Mouse (Mus musculus) liver, adult 2 months (tissue): ENCODE data around the gene Cuedc2. TPM values are rescaled to one million over a fixed set of nuclear protein-coding genes. Genes with fewer than 3 reads are reported as not detected.
A peak's percentile ranks its signal among the peaks of the same experiment; 100 is the strongest.

Experiments used
- DNase-seq: peaks from one replicate; pipeline ENCODE4 v3.0.0-alpha.2; 2011; ENCODE audit warnings: low read depth, low spot score; ENCODE audit errors: extremely low read depth
- H3K27ac ChIP-seq: fragments of 200-500 bp; replicated peaks from 2 replicates; pipeline ENCODE4 v1.5.1; 2012; ENCODE audit warnings: low read depth, mild to moderate bottlenecking, control low read depth, inconsistent platforms, low read length; ENCODE audit not compliant: insufficient read depth
- H3K27me3 ChIP-seq: fragments of 200-500 bp; 2 replicates; pipeline ENCODE4 v1.6.1; 2012; ENCODE audit warnings: mild to moderate bottlenecking, moderate library complexity, low read length, inconsistent platforms; ENCODE audit not compliant: control insufficient read depth, insufficient read depth
- H3K36me3 ChIP-seq: fragments of 200-500 bp; 2 replicates; pipeline ENCODE4 v1.6.1; 2012; ENCODE audit warnings: low read length, inconsistent platforms; ENCODE audit not compliant: control insufficient read depth, insufficient read depth
- H3K4me1 ChIP-seq: fragments of 200-500 bp; 2 replicates; pipeline ENCODE4 v1.6.1; 2011; ENCODE audit warnings: low read length; ENCODE audit not compliant: control insufficient read depth, insufficient read depth
- H3K4me3 ChIP-seq: fragments of 200-500 bp; 2 replicates; pipeline ENCODE4 v1.5.1; 2011; ENCODE audit warnings: low read depth, mild to moderate bottlenecking, control low read depth, low read length, moderate library complexity; ENCODE audit not compliant: insufficient read depth
- H3K79me2 ChIP-seq: fragments of 200-500 bp; 2 replicates; pipeline ENCODE4 v1.6.1; 2012; ENCODE audit warnings: inconsistent platforms, mild to moderate bottlenecking, low read length, moderate library complexity; ENCODE audit not compliant: control insufficient read depth, insufficient read depth
- H3K9ac ChIP-seq: fragments of 200-500 bp; 2 replicates; pipeline ENCODE4 v1.6.1; 2012; ENCODE audit warnings: low read depth, mild to moderate bottlenecking, control low read depth, inconsistent platforms, low read length
- CTCF ChIP-seq: fragments of 200-500 bp; IDR thresholded peaks from 2 replicates; pipeline ENCODE4 v1.5.1; 2011; ENCODE audit warnings: low read depth, low read length, control low read depth
- POLR2A ChIP-seq: fragments of 200-500 bp; IDR thresholded peaks from 2 replicates; pipeline ENCODE4 v1.6.1; 2011; ENCODE audit warnings: low read length, control low read depth; ENCODE audit not compliant: insufficient read depth; ENCODE audit errors: extremely low read depth
- WGBS: fragments of 180-500 bp; shearing (Covaris S2); methylation state at CpG from one replicate; pipeline ENCODE4 v1.1.7; 2018; 5-methylcytosine and 5-hydroxymethylcytosine counted together
- polyA plus RNA-seq: library from polyadenylated mRNA; depleted of rRNA; stranded (reverse); fragments of >200 nt; gene quantifications from 2 replicates; pipeline ENCODE4 v1.2.3, GENCODE M21; 2012
- total RNA-seq: library from RNA; depleted of rRNA; stranded (reverse); fragments of >200 nt; gene quantifications from 2 replicates; pipeline ENCODE4 v1.2.3, GENCODE M21; 2014

The Cuedc2 gene
- total and polyA plus RNA-seq, 2 experiments = 19.5 to 24.6 TPM

DNA sequence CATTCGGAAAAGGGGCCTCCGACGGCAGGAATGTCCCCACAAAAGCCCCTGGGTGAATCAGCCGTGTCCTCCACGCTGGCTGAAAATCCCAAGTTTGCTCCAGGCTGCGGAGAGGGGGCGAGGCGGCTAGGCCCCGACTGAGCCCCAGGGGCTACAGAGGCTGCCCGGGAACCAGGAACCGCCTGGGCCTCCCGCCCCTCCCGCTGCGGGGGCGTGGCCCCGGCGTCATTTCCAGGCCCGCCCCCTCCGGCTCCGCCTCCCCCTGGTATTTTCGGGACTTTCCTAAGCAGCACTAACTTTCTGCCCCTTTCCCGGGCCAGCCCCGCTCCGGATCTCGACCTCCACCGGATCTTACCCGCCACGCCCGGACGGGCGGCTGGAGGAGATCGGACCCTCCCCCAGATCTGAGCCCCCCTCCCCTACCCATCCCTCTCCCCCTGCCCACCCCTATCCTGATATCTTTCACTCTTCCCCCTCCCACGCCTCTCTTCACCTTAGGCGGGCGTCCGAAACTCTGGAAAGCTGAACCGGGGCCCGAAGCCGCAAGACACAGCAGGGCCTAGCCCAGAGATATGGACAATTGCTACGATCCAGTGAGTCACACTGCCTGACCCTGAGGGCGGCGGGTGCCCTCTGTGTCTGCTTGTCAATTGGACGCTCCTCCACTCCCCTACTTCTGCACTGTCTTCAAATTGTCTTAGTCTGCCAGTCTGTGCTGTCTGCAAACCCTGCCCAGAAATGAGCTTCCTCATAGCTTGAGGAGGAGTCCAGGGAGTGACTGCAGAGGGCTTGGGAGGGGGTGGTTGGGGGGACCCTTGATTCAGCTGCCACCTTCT, 32.9 kb downstream of the Cuedc2 start:
- 0 out of 2 replicates have a peak, but pooled peaks cover 3% of the 10 kb centered on the region for H3K4me1 ChIP-seq
- 1% methylated on average over 43 of the region's 43 CpGs for WGBS
- H3K79me2 ChIP-seq = no peaks in the 10 kb centered on the region
- H3K27me3 ChIP-seq = no peaks in the 10 kb centered on the region
- H3K27ac ChIP-seq = peak overlapping the region; percentile 20; the same call in 1 of the 2 replicates
- peak; percentile 57; the same call in 1 of the 2 replicates for TF ChIP-seq POLR2A
- TF ChIP-seq CTCF = no peak
- no peaks in the 10 kb centered on the region for H3K36me3 ChIP-seq
- H3K4me3 ChIP-seq = peak overlapping the region; percentile 63
- peak; percentile 55 for DNase-seq
- peak overlapping the region; percentile 71 for H3K9ac ChIP-seq

DNA sequence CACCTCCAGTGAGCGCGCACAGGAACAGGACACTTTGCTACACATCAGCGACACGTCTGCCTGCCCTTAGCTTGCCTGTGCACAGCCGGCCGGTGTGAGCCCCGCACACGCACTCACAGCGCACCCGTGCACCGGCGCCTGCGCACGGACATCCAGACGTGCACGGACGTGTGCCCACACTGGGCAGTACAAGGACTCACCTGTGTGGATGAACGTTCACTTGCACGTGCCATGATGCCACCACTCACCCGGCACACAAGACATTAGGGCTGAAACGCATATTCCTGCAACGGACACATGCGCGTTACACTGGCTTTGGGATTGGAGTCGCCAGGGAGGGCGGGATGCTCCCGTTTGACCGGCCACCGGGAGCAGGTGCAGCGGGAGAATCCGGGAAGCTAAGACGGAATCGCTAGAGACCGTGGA, 33.6 kb downstream of the Cuedc2 start:
- peak; percentile 37 for DNase-seq
- peak overlapping the region; percentile 71 for H3K9ac ChIP-seq
- H3K79me2 ChIP-seq = no peaks in the 10 kb centered on the region
- TF ChIP-seq CTCF (no peak), POLR2A (no peak)
- H3K27me3 ChIP-seq = no peaks in the 10 kb centered on the region
- peak overlapping the region; percentile 56 for H3K27ac ChIP-seq
- under 1% methylated on average over 34 of the region's 34 CpGs for WGBS
- peak overlapping the region; percentile 63 for H3K4me3 ChIP-seq
- no peaks in the 10 kb centered on the region for H3K36me3 ChIP-seq
- 0 out of 2 replicates have a peak, but pooled peaks cover 3% of the 10 kb centered on the region for H3K4me1 ChIP-seq

DNA sequence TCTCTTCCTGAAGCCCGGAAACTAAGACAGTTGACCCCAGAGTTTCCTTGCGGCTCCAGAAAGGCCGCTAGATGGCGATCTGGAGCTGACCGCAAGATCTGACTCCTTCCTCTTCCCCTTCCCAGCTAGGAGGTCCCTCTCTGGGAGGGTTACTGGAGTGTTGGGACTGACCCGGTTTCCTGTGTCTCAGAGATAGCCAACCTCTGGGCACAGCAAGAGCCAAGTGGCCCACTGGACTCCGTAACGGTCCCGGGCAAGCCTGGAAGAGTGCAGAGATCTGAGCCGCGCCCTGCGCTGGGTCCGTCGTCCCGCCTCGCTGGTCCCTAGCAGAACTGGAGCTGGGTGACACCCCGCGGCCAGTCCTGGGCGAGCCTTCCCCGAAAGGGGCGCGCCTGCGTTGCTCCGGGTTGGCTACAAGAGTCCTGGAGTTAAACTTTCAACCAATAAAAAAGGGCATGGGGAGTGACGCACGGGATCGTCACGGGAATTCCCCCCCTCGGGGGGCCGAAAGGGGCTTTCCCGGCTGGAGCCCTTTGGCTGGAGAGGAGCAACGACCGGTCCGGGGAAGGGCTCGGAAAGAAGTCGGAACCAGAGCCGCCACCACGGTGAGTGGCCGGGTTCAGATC, 34.2 kb downstream of the Cuedc2 start, which contains the start of gene Nfkb2:
TSS of gene Nfkb2 (plus strand) at position 105 of the 626 bp plus-strand sequence.
- peak within 1 kb of the TSS; percentile 63 for H3K4me3 ChIP-seq
- TF ChIP-seq POLR2A (peak; percentile 82), CTCF (peak; percentile 88)
- under 1% methylated on average over 39 of the region's 39 CpGs for WGBS
- no peaks in the 10 kb centered on the region for H3K36me3 ChIP-seq
- H3K9ac ChIP-seq = peak within 1 kb of the TSS; percentile 71
- H3K27me3 ChIP-seq = no peaks in the 10 kb centered on the region
- H3K79me2 ChIP-seq = no peaks in the 10 kb centered on the region
- peak; percentile 81 for DNase-seq
- H3K4me1 ChIP-seq = 0 out of 2 replicates have a peak, but pooled peaks cover 3% of the 10 kb centered on the region
- peak within 1 kb of the TSS; percentile 69 for H3K27ac ChIP-seq

DNA sequence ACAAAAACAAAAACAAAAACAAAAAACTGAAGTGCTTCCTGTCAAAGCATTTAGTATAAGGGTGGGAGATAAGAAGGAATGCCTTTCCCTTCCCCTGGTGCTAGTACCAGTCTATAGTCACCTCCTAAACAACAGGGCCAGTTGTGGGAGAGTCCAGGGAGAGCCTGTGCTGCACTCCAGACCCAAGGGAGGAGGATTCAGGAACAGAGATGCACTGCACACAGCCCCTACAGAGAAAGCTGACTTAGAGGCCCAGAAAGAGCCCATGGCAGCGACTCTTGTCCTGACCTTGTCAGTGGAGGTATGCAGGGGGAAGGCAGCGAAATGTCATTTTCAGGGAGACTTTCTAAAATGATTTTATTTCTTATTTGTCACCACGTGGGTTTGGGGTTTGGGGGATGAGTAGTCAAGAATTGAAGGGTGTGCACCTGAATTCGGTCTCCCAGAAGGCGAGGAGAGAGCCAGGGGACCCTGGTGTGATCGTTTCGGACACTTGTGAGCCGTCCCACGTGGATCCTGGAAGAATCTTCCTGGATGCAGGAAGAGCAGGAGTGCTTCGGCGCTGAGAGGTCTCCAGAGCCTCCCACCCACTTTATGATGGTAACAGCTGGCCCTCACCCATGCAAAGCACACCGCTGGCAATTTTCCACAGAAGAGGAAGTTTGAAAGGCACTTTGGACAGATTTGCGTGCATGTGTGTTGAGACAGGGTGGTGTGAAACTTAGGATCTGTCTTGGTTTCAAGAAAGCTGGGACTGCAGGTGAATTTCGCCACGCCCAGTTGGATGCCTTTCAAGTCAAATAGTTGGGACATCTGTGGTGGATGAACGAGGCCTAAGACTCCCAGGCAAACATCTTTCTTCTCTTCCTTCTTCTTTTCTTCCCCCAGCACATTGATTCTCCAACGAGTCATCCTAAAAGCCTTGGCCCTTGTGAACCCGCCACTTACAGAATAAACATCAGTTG, 35.0 kb downstream of the Cuedc2 start:
- no peak overlapping the region; the same call in 1 of the 2 replicates for H3K4me3 ChIP-seq
- no peaks in the 10 kb centered on the region for H3K79me2 ChIP-seq
- 54% methylated on average over 18 of the region's 18 CpGs for WGBS
- no peak overlapping the region for H3K9ac ChIP-seq
- DNase-seq = peak; percentile 57
- TF ChIP-seq POLR2A = no peak
- no peak for TF ChIP-seq CTCF
- 0 out of 2 replicates have a peak, but pooled peaks cover 3% of the 10 kb centered on the region for H3K4me1 ChIP-seq
- no peak overlapping the region for H3K27ac ChIP-seq
- no peaks in the 10 kb centered on the region for H3K36me3 ChIP-seq
- H3K27me3 ChIP-seq = no peaks in the 10 kb centered on the region

DNA sequence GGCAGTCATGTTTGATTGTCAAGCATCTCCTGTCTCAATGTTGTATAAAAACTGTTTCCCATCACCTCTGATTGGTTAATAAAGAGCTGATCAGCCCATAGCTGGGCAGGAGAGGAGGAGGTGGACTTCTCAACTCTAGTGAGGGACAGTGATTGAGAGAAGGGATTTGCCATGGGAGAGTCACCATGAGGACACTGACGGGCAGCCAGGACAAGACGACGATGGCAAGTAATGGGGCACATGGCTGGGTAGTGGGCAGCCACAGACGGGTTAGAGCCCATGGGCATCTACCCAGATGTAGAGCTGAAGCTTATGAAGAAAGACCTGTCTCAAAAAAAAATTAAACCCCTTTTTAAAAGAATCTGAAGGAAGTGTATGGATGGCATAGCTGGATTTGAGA, 36.0 kb downstream of the Cuedc2 start:
- no peak for DNase-seq
- Histone ChIP-seq H3K4me1 (0 out of 2 replicates have a peak, but pooled peaks cover 3% of the 10 kb centered on the region), H3K27ac (no peak overlapping the region), H3K9ac (no peak overlapping the region), H3K4me3 (no peak overlapping the region), H3K36me3 (no peaks in the 10 kb centered on the region), H3K79me2 (no peaks in the 10 kb centered on the region), H3K27me3 (peaks cover 3% of the 10 kb centered on the region; the same call in 1 of the 2 replicates)
- 91% methylated on average over 4 of the region's 4 CpGs for WGBS
- no peak for TF ChIP-seq CTCF
- TF ChIP-seq POLR2A = no peak
